Mouse (Mus musculus): ENCODE results near the gene Arpp21.

Arpp21 gene

GRCm38 (mm10) chr9:112180006-112180405 lies 55.7 kb downstream of the Arpp21 start:
- in situ Hi-C loops (cut with MboI, MseI), result no loop called here

- in situ Hi-C loops (cut with MboI, MseI), result no loop called here
Measured at GRCm38 (mm10) chr9:112178438-112178837, 57.3 kb downstream of the Arpp21 start.

- in situ Hi-C loops (cut with MboI, MseI), result no loop called here
Measured at GRCm38 (mm10) chr9:112177569-112177968, 58.2 kb downstream of the Arpp21 start.

- in situ Hi-C loops (cut with MboI, MseI), result no loop called here
Measured at GRCm38 (mm10) chr9:112176317-112176716, 59.4 kb downstream of the Arpp21 start.

- in situ Hi-C loops (cut with MboI, MseI), result no loop called here
Measured at GRCm38 (mm10) chr9:112174407-112175357, 61.1 kb downstream of the Arpp21 start.

- in situ Hi-C loops (cut with MboI, MseI), result no loop called here
Measured at GRCm38 (mm10) chr9:112173778-112174177, 62.0 kb downstream of the Arpp21 start.

- in situ Hi-C loops (cut with MboI, MseI), result no loop called here
Measured at GRCm38 (mm10) chr9:112164677-112165076, 71.1 kb downstream of the Arpp21 start.

- in situ Hi-C loops (cut with MboI, MseI), result no loop called here
Measured at GRCm38 (mm10) chr9:112160981-112161380, 74.8 kb downstream of the Arpp21 start.

GRCm38 (mm10) chr9:112153972-112154371 lies 81.8 kb downstream of the Arpp21 start:
- in situ Hi-C loops (cut with MboI, MseI), result no loop called here

GRCm38 (mm10) chr9:112152762-112153161 lies 83.0 kb downstream of the Arpp21 start:
- in situ Hi-C loops (cut with MboI, MseI), result no loop called here

- in situ Hi-C loops (cut with MboI, MseI), result no loop called here
Measured at GRCm38 (mm10) chr9:112151177-112151576, 84.6 kb downstream of the Arpp21 start.

GRCm38 (mm10) chr9:112140658-112141057 lies 95.1 kb downstream of the Arpp21 start:
- in situ Hi-C loops (cut with MboI, MseI), result no loop called here

- in situ Hi-C loops (cut with MboI, MseI), result no loop called here
Measured at GRCm38 (mm10) chr9:112137820-112138219, 97.9 kb downstream of the Arpp21 start.

- in situ Hi-C loops (cut with MboI, MseI), result no loop called here
Measured at GRCm38 (mm10) chr9:112130812-112131211, 104.9 kb downstream of the Arpp21 start.

GRCm38 (mm10) chr9:112124667-112125066 lies 111.1 kb downstream of the Arpp21 start:
- in situ Hi-C loops (cut with MboI, MseI), result no loop called here

- in situ Hi-C loops (cut with MboI, MseI), result no loop called here
Measured at GRCm38 (mm10) chr9:112124184-112124583, 111.6 kb downstream of the Arpp21 start.

- in situ Hi-C loops (cut with MboI, MseI), result no loop called here
Measured at GRCm38 (mm10) chr9:112123421-112123828, 112.3 kb downstream of the Arpp21 start.

- in situ Hi-C loops (cut with MboI, MseI), result no loop called here
Measured at GRCm38 (mm10) chr9:112119535-112119934, 116.2 kb downstream of the Arpp21 start.

- in situ Hi-C loops (cut with MboI, MseI), result no loop called here
Measured at GRCm38 (mm10) chr9:112119106-112119433, 116.7 kb downstream of the Arpp21 start.

- in situ Hi-C loops (cut with MboI, MseI), result no loop called here
Measured at GRCm38 (mm10) chr9:112118411-112119105, 117.2 kb downstream of the Arpp21 start.

GRCm38 (mm10) chr9:112117632-112118410 lies 117.9 kb downstream of the Arpp21 start:
- in situ Hi-C loops (cut with MboI, MseI), result no loop called here

- in situ Hi-C loops (cut with MboI, MseI), result no loop called here
Measured at GRCm38 (mm10) chr9:112111610-112112009, 124.1 kb downstream of the Arpp21 start.

Measured in regulatory T cell (primary cell).